Mouse (Mus musculus): Measurements from ENCODE around the gene C2cd2l.
"Not testable (repeated sequence)": the region's sequence is repeated elsewhere in the genome, so short reads cannot be mapped to it uniquely, and the experiment has no call there.

C2cd2l gene

DNA sequence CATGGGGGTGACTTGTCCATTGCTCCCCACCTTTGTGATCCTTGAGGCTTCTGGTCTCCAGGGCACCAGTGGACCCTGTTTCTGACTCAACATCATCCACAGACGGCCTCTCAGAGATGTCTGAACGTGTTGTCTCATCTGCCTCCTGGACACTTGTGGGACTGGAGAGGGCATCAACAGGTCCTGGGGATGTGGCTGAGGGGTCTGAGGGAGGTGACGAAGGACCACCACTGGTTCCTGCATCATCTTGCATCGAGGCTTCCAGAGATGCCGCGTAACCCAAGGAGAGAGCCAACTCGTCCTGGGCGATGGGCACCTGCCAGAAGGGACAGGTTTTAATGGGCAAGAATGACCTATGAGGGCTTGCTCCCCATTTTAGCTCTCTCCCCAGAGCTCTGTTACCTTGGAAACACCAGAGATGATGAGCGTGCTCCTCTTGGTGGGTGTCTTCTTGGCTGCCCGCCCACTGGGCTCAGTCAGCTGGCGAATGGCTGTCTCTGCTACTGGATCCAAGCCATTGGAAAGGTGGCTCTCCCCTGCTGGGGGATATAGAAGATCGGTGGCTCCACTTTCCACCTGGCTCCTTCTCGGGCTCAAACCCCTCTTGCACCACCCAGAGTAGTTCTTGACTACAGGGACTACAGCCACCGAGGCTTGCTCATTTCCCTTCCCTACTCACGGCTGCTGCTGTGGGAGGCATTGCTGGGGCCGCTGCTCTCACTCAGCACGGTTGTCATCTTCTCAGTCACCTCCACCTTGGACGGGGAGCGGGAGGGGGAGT is 6.4 kb downstream of the C2cd2l start:
- DNase-seq (ENCODE audit: low read depth): no peak

DNA sequence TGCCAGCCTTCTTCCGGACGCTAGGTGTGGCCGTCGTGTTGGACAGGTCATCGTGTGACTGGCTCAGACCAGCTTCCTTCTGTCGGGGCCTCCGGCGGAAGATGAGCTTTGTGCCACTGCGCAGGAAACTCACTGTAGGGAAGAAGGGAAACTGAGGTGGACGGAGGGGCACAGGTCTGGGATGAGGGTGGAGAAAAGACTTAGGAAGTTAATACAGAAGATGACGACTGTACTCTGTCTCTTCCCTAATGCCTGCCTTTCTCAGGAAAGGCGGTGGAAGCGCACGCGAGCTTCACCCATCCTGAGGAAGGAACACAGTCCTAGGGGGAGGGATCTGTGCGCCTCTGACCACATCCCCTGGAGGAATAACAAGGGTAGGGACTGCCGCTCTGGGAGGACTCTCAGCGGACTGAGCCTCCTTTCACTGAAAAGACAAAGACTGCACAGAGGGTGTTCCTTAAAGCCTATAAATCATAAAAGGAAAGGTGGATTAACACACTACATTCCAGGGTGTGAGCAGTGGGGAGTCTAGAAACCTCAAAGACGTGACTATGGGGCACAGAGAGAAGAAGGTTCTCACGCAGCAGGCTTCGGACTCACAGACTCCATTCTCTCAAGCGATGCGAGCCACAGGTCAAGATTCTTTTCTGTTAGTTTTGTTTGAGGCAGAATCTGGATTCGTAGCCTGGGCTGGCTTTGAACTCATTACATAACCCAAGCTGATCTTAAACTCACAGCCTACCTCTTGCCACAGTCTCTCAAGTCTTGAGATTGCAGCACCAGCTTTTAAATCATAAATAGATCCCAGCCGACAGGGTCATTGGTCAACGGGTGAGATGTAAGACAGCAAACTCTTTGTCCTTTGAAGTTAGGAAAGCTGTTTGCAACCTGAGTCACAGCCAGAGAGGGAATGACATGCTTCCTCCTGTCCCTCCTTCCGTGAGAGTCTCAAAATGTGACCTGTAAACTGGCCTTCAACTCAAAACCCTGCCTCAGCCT is 8.7 kb downstream of the C2cd2l start:
- DNase-seq (ENCODE audit: low read depth): no peak

DNA sequence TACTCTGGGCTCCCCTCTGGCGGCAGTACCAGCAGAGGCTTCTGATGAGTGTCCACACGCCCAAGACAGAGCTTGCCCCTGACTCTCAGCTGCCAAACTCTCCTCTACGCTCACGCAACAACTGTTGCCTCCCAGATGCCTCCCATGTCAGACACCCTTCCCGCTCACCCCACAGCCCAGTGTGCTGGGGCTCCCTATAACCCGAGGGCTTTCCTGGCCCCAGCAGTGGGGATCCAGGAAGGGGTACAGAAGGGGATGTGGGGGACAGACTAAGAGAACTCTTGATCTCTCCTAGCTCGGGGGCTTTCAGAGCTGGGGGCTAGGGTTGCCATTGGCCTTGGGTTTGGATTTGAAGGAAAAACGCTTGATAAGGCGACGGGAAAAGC is 9.3 kb downstream of the C2cd2l start:
- no peak for DNase-seq (ENCODE audit: low read depth)

DNA sequence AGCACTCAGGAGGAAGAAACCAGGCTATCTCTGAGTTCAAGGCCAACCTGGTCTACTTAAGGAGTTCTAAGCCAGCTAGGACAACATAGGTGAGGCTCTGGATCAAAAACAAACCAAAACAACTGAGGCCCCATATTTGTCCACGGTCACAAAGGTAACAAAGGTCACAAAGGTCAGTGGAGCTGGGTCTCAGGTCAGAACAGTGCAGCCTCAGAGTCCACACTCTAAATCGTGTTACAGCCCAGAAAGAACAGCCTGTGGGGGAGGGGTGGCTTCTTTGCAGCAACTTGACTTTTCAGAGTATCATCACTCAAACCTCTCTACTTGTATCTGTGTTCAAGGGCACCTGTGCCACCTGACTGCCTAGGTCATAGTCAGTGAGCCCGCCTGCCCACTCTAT is 10.3 kb downstream of the C2cd2l start:
- DNase-seq (ENCODE audit: low read depth): no peak

DNA sequence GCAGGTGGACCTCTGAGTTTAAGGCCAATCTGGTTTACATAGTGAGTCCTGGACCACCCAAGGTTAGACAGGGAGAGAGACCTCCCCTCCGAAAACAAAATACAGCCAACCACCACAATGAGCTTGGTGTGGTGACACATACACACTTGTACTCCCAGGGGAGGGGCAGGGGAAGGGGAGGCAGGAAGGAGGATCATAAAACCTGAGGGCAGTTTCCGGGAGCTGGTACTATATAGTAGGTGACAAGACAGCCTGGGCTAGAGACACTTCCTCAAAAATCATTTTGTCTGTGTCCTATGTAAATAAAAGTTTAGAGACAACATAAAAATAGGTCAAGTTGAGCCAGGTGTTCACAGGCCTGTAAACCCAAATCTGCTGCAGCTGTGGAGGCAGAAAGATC is 12.8 kb downstream of the C2cd2l start:
- no peak for DNase-seq (ENCODE audit: low read depth)

DNA sequence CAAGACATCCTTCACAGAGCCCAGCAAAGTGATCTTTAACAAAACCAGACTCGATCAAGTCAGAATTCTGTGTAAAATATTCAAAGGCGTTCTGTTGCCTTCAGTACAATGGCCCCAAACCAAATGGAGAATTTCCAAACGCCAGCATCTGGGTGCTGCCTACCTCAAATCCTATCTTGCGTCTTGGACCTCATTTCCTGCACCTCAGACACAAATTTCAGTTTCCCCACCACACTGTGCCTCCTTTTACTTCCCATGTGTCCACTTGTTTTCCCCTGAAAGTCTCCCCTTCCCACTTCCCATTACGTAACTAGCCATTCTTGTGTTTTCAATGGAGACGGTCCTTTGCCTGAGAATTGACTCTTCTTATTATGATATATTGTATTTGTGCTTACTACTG is 13.6 kb downstream of the C2cd2l start:
- DNase-seq (ENCODE audit: low read depth): no peak

DNA sequence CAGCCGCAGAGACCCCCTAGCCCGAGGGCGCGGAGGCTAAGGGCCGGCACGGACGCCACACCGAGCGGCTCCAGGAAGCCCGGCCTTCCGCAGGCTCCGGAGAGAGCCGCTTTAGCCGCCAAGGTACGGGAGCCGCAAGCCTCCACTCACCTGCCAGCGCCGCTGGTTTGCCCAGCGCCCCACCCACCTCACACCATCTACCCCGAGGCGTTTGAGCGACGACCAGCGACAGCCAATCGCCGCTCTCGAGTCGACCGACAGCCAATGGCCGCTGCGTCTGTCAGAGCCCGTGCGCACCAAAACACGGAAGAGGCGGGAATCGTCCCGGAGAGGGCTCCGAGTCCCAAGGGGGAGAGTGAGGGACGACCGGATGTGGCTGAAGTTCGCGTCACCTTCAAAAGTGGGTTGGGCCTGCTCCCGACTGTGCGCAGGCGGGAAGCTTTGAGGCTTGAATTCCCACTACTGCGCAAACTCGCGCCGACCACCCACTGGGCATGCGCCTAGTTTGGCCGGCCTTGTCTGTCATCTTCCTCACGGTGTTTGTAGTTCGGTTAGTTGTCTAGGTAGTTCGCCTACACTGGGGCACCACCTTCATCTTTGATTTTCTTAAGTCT is 14.5 kb downstream of the C2cd2l start, which contains the start of gene Hinfp:
Gene Hinfp (minus strand): TSS at position 206 of the 614 bp plus-strand sequence.
- DNase-seq (ENCODE audit: low read depth): peak; percentile 99

DNA sequence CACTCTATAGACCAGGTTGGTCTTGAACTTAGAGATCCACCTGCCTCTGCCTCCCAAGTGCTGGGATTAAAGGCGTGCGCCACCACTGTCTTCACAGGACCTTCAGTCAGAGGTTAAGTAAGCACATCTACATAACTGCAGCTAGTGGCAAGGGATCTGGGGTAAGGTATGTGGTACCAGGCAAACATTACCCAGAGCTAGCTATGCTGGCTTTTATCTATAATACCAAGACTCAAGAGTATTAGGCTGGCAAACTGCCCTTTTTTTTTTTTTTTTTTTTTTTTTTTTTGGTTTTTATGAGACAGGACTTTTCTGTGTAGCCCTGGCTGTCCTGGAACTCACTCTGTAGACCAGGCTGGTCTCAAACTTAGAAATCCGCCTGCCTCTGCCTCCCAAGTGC is 20.1 kb downstream of the C2cd2l start:
- DNase-seq (ENCODE audit: low read depth): not testable (repeated sequence)

DNA sequence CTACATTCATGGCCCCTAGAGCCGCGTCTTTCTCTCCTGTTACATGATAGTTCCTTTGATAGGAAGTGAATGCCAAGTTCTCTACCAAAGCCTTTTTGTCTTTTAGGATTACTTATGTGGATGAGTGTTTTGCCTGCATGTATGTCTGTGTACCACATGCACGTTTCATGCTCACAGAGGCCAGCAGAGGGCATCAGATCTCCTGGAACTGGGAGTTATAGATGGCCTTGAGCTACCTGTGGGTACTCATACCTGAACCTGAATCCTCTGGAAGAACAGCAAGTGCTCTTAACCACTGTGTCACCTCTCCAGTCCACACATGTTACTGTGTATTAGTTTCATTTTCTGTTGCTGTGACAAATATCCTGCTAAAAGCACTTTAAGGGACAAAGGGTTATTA is 27.6 kb downstream of the C2cd2l start:
- DNase-seq (ENCODE audit: low read depth): peak; percentile 80

DNA sequence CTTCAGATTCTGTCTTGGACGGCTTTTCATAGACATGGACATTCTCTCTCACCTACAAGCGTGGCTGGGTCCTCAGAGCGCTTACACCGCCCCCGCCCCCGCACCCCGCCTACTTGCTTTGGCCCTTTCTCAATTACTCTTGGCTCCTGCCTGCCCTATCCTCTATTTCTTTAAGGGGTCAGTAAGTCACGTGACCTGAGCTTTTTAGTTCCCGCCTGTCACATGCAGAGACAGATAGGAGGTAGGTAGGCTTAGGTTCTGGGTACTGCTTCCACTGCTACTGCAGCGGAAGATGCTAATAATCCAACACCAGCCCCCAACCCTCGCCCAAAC is 31.2 kb downstream of the C2cd2l start:
- DNase-seq (ENCODE audit: low read depth): no peak

DNA sequence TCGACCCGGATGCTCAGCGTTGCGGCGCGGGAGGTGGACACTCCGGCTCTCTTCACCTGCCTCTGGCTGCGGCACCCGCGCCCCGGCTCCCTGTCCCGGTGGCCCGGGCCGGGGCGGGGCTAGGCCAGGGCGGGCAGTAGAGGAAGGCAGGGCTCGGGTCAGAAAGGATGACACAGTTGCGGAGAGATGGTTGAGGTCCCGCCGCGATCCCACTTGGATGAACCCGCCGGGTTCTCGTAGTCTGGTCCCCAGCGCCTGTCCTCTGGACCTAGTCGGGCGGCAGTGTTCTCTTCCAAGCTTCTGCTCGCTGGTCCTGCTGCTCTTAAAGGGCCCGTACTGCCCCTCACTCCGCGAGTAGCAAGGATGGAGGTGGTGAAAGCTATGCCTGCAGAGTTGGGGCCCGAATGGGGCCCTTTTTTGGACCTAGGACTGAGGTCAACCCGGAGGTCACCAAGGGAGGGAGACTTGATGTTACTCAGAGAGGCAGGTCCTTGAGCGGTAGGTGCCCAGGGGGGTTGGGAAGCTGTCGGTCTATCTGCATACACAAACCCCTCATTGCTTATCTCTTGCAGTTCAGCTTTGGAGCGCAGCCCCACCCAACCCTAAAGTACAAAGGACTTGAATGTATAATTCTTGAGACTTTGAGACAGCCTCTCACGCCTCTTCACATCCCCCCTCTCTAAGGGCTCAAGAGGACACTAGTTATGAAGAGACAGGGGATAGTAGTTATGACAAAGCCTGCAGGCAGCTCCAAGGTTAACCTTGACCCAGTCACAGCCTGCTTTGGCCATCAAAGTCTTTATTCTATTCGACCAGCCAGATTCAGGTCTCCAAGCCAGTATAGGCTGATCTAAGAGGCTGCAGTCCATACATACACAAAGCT is 31.8 kb downstream of the C2cd2l start, which contains the start of gene Abcg4:
Gene Abcg4 (minus strand): TSS at position 540 of the 883 bp plus-strand sequence.
- peak; percentile 54 for DNase-seq (ENCODE audit: low read depth)

DNA sequence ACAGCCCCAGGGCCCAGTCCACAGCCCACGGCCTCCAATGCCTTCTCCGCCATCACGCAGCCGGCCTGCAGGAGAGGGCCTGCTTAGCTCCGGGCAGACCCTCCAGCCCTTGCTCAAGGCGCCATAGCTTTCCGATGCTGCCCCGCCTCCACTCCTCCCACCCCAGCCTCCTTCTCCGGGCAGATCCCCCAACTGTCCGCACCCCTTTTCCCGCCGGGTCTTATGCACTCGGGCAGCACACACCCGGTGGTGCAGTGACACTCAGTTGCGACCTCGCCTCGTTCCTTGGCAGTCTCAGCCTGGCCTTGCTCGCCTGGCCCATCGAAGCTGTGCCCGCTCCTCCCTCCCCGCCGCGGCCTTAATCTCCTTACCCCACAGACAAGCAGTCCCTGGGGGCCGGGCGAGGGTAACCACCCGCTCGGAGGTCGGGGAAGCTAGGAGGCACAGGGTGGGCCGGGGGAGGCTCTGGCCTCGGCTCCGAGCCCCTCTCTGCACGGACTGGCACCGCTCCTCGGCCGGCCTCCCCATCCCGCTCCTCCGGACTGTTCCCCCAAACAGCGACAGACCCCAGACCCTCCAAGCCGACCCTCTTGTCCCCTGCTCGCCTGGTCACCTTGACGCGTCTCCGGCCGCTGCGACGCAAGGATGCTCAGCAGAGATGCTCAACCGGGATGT is 32.5 kb downstream of the C2cd2l start:
- DNase-seq (ENCODE audit: low read depth): peak; percentile 36

DNA sequence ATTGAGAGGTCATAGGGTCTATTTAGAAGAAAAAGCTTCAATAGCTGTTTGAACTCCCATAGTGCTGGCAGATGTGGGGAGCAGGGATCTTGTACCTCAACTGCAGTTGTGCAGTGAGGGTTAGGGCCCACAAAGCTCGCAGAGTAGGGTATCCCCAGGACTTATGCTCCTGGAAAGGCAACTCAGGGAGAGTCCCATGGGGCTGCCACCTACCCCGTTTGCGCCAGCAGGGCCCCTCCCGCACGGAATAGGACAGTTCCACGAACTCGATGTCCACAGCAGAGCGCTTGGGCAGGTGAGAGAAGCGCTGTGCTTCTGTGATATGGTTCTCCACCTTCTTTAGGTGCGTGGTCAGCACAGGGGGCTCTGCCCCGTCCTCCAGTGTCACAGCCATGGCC is 33.1 kb downstream of the C2cd2l start:
- DNase-seq (ENCODE audit: low read depth): peak; percentile 28

DNA sequence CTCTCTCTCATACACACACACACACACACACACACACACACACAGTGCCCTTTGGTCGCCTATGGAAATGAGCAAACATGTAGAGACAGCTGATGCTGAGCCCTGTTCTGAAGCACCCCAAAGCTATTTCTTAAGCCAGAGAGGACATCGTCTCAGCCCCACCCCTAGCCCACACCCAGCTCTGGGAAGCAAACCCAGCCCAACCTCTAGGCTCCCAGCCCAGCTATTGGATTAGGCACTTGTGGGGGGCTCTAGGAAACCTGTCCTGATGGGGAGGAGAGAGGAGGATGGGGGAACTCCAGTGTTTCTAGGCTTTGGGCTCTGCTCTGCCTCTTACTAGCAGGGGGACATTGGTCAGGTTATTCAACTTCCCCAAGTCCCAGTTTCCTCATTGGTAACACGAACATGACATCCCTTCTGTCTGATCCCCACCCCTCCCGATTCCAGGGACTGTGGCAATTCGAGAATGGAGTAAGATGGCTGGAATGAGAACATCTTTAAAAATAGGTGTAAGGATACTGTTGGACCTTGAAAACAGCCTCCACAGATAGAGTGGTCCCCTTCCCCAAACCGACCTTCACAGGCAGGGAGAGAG is 33.7 kb downstream of the C2cd2l start:
- DNase-seq (ENCODE audit: low read depth): peak; percentile 20

DNA sequence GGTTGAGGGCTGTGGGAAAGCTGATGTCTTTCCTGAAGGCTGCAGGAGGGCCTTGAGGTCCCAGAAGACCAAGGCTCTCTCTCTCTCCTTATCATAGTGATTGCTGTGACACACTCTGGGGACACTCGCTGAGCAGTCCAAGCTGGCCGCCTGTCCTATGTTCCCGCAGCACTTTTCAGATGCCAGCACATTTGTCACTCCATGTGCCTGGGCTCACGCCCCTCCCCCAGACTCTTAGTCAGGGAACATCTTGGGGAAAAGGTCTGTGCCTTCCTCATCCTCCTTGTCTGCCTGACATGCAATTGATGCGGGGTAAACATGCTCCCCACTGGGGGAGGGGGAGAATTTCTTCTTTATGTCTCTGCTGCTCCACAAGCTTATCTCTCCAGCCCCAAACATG is 36.9 kb downstream of the C2cd2l start:
- no peak for DNase-seq (ENCODE audit: low read depth)

DNA sequence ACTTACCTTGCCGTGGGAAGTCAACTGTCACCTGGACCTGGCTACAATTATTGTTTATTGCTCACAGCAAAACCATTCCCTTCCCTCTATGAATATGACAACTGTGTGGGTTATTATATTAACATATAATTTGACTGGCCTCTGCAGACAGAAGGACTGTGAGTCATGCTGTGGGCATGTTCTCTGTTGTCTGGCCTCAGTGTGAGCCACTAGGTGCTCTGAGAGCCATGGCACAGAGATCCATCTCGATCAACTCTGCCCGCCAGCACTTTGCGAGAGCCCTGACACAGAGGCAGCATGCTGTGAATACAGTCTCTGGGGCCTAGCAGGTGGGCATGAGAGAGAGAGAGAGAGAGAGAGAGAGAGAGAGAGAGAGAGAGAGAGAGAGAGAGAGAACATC is 50.1 kb downstream of the C2cd2l start:
- no peak for DNase-seq (ENCODE audit: low read depth)

DNA sequence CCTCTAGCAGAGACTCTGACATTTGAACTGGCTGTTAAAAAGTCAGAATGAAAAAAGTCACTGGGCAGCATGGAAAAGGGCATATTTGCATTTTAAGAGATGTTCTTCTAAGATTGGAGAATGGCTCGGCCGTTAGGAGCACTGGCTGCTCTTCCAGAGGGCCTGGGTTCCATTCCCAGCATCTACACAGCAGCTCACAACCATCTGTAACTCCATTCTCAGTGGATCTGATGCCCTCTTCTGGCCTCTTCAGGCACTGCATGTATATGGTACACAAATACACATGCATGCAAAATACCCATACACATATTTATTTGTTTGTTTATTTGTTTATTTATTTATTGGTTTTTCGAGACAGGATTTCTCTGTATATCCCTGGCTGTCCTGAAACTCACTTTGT is 51.0 kb downstream of the C2cd2l start:
- DNase-seq (ENCODE audit: low read depth): peak; percentile 84

DNA sequence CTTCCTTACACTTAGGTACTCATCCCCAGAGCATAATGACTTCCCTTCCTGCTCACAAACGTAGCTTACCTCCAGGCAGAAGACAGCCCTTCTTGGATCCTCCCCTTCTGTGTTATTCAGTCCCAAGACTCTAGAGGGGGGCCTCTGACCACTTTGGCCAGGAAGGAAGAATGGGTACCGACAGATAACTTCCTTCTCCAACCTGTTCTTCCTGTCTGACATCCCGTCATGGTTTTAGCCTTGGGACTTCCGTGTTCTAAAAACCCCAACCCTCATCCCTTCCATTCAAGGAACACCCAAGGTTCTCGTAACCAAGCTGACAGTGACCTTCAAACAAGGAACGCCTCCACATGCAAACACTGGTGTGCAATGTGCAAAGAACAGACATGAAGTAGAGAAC is 51.7 kb downstream of the C2cd2l start, which contains the start of gene Nlrx1:
Gene Nlrx1 (minus strand): TSS at position 168 of the 400 bp plus-strand sequence.
- no peak for DNase-seq (ENCODE audit: low read depth)

DNA sequence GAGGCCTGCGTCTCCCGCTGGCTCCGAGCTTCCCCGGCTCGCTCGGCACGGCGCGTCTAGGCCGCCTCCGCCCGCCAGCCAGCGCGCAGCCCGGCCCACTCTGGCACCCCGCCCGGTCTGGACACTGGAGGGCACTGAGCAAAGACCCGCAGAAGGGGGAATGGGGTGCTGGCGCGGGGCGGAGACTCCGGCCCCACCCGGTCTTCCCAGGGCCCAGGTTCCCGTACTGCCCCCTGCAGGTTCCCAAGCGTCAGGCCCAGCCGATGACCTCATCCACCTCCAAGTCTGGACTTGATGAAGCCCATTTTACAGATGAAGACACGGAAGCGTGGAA is 52.1 kb downstream of the C2cd2l start:
- peak; percentile 94 for DNase-seq (ENCODE audit: low read depth)

DNA sequence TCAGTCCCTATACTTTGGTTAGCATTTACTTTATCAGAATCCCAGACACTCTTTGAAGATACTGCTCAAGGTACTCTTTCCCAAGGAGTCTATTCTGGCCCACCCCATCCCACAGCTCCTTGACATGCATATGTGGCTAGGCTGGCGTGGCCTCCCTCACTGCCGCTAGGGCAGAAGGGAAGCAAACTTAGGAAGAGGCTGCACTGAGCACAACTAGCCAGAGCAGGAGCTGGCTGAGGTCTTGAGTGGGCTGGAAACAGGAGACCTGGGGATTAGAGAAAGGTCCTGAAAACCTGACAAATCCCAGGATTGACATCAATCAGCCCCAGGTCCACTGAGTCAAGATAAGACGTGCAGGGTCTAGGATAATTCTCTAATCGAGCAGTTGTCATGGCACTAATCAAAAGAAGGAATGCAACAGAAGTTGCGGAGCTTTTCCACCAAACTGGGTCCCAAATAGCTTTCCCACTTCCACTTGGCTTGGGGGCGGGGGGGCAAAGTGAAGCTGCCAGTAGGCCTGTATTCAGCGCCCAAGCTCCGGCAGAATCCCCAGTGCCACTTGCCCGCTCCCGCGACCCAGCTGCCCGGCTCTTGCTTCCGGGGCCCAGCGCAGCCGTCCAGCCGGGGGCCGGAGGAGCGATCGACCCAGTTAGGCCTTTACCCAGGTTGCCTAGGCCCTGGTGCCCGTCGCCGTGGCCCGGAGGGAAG is 52.6 kb downstream of the C2cd2l start:
- no peak for DNase-seq (ENCODE audit: low read depth)

Measured in induced T-regulatory cell, adult 2 months (primary cell).